Mouse (Mus musculus): Measurements from ENCODE around the gene Gstm2. TPM values are rescaled to one million over a fixed set of nuclear protein-coding genes. Genes with fewer than 3 reads are reported as not detected.
"Not testable (repeated sequence)": the region's sequence is repeated elsewhere in the genome, so short reads cannot be mapped to it uniquely, and the experiment has no call there.

Gene Gstm2
- total and polyA plus RNA-seq, 3 experiments: 0.13 to 0.53 TPM; not detected in 1

GRCm38 (mm10) chr3:108016468-108016867 lies 30.2 kb upstream of the Gstm2 start:
- H3K27ac ChIP-seq (ENCODE audit: insufficient read depth, low read depth); H3K79me2 ChIP-seq (replicated peaks; ENCODE audit: control insufficient read depth, extremely low read depth, insufficient read depth, poor library complexity, severe bottlenecking); DNase-seq (ENCODE audit: extremely low read depth); H3K9ac ChIP-seq (ENCODE audit: insufficient read depth, low read depth); H3K36me3 ChIP-seq (replicated peaks in 1 of 2; ENCODE audit: control insufficient read depth in 1 of 2, insufficient read depth in 1 of 2, low read length in 1 of 2); H3K27me3 ChIP-seq (replicated peaks); H3K4me3 ChIP-seq (replicated peaks in 1 of 3; ENCODE audit: low read depth in 2 of 3, low read length in 2 of 3, poor library complexity in 1 of 3); H3K9me3 ChIP-seq (replicated peaks; ENCODE audit: low read length); H3K4me2 ChIP-seq (ENCODE audit: insufficient read depth, low read depth, poor library complexity, severe bottlenecking); dilution Hi-C loops (cut with MboI; ENCODE audit: extremely low pct_ligation_motif_present, extremely low pct_unique_long_range_greater_than_20kb, low sequenced_read_pairs): not testable (repeated sequence)
- in situ Hi-C loops (cut with MboI; ENCODE audit: low pct_ligation_motif_present, low pct_unique_long_range_greater_than_20kb, low sequenced_read_pairs): loop anchor here (5.0 kb wide), 1 partner anchor 79 kb away; no protein-coding TSS in a partner anchor
- peaks cover 11 to 31% of the 10 kb centered on the region in 2 experiments; a peak in 3 of 4 replicates for H3K4me1 ChIP-seq (ENCODE audit: control insufficient read depth in 1 of 2, insufficient read depth in 2 of 2)

GRCm38 (mm10) chr3:108014974-108015346 lies 28.7 kb upstream of the Gstm2 start:
- H3K27ac ChIP-seq (ENCODE audit: insufficient read depth, low read depth): no peak overlapping the region
- DNase-seq (ENCODE audit: extremely low read depth): no peak
- no peaks in the 10 kb centered on the region for H3K27me3 ChIP-seq (replicated peaks)
- dilution Hi-C loops (cut with MboI; ENCODE audit: extremely low pct_ligation_motif_present, extremely low pct_unique_long_range_greater_than_20kb, low sequenced_read_pairs) (no loop called here), in situ Hi-C loops (cut with MboI; ENCODE audit: low pct_ligation_motif_present, low pct_unique_long_range_greater_than_20kb, low sequenced_read_pairs) (loop anchor here (5.0 kb wide), 1 partner anchor 78 kb away; no protein-coding TSS in a partner anchor)
- H3K4me2 ChIP-seq (ENCODE audit: insufficient read depth, low read depth, poor library complexity, severe bottlenecking): no peak overlapping the region
- no peak overlapping the region for H3K4me3 ChIP-seq (replicated peaks in 1 of 3; ENCODE audit: low read depth in 2 of 3, low read length in 2 of 3, poor library complexity in 1 of 3)
- H3K79me2 ChIP-seq (replicated peaks; ENCODE audit: control insufficient read depth, extremely low read depth, insufficient read depth, poor library complexity, severe bottlenecking): no peaks in the 10 kb centered on the region
- H3K9me3 ChIP-seq (replicated peaks; ENCODE audit: low read length): no peaks in the 10 kb centered on the region
- no peak overlapping the region for H3K9ac ChIP-seq (ENCODE audit: insufficient read depth, low read depth)
- H3K4me1 ChIP-seq (ENCODE audit: control insufficient read depth in 1 of 2, insufficient read depth in 2 of 2): peaks cover 11 to 31% of the 10 kb centered on the region in 2 experiments; a peak in 3 of 4 replicates
- no peaks in the 10 kb centered on the region for H3K36me3 ChIP-seq (replicated peaks in 1 of 2; ENCODE audit: control insufficient read depth in 1 of 2, insufficient read depth in 1 of 2, low read length in 1 of 2)
- no peak for TF ChIP-seq ZNF384 (IDR thresholded peaks at IDR 0.05; ENCODE audit: low read depth, low read length)
- no peak for TF ChIP-seq CHD1 (IDR thresholded peaks at IDR 0.05; ENCODE audit: low read depth, low read length)
- no peak for TF ChIP-seq BHLHE40 (IDR thresholded peaks at IDR 0.05; ENCODE audit: low read depth, low read length)
- TF ChIP-seq PAX5 (IDR thresholded peaks at IDR 0.05; ENCODE audit: low read length): no peak
- TF ChIP-seq CHD2 (IDR thresholded peaks at IDR 0.05; ENCODE audit: low read length): no peak
- no peak for TF ChIP-seq ZC3H11A (IDR thresholded peaks at IDR 0.05; ENCODE audit: low read depth, low read length)

GRCm38 (mm10) chr3:108014098-108014973 lies 28.1 kb upstream of the Gstm2 start:
- TF ChIP-seq SIN3A (IDR thresholded peaks at IDR 0.05; ENCODE audit: low read length) (no peak), RCOR1 (conservative IDR thresholded peaks at IDR 0.05; ENCODE audit: low read depth, low read length) (no peak), TBP (conservative IDR thresholded peaks at IDR 0.05; ENCODE audit: low read depth, low read length) (no peak), JUN (IDR thresholded peaks at IDR 0.05; ENCODE audit: insufficient read depth, low read depth, low read length) (no peak), UBTF (IDR thresholded peaks at IDR 0.05; ENCODE audit: low read depth, low read length) (no peak), RAD21 (IDR thresholded peaks at IDR 0.05; ENCODE audit: low read depth, low read length) (no peak), CHD2 (IDR thresholded peaks at IDR 0.05; ENCODE audit: low read length) (no peak), USF2 (conservative IDR thresholded peaks at IDR 0.05; ENCODE audit: low read depth, low read length) (no peak), NELFE (IDR thresholded peaks at IDR 0.05; ENCODE audit: low read depth, low read length) (no peak), BHLHE40 (IDR thresholded peaks at IDR 0.05; ENCODE audit: low read depth, low read length) (no peak), JUND (conservative IDR thresholded peaks at IDR 0.05; ENCODE audit: low read depth, low read length) (no peak), MAZ (IDR thresholded peaks at IDR 0.05; ENCODE audit: low read depth, low read length) (no peak), NRF1 (IDR thresholded peaks at IDR 0.05; ENCODE audit: low read depth, low read length) (no peak)
- Histone ChIP-seq H3K9ac (ENCODE audit: insufficient read depth, low read depth) (no peak overlapping the region), H3K4me3 (replicated peaks in 1 of 3; ENCODE audit: low read depth in 2 of 3, low read length in 2 of 3, poor library complexity in 1 of 3) (no peak overlapping the region), H3K79me2 (replicated peaks; ENCODE audit: control insufficient read depth, extremely low read depth, insufficient read depth, poor library complexity, severe bottlenecking) (no peaks in the 10 kb centered on the region), H3K27me3 (replicated peaks) (no peaks in the 10 kb centered on the region), H3K9me3 (replicated peaks; ENCODE audit: low read length) (no peaks in the 10 kb centered on the region), H3K4me1 (ENCODE audit: control insufficient read depth in 1 of 2, insufficient read depth in 2 of 2) (peaks cover 11 to 31% of the 10 kb centered on the region in 2 experiments; a peak in 3 of 4 replicates), H3K27ac (ENCODE audit: insufficient read depth, low read depth) (no peak overlapping the region), H3K36me3 (replicated peaks in 1 of 2; ENCODE audit: control insufficient read depth in 1 of 2, insufficient read depth in 1 of 2, low read length in 1 of 2) (no peaks in the 10 kb centered on the region), H3K4me2 (ENCODE audit: insufficient read depth, low read depth, poor library complexity, severe bottlenecking) (no peak overlapping the region)
- no peak for DNase-seq (ENCODE audit: extremely low read depth)
- in situ Hi-C loops (cut with MboI; ENCODE audit: low pct_ligation_motif_present, low pct_unique_long_range_greater_than_20kb, low sequenced_read_pairs) (no loop called here), dilution Hi-C loops (cut with MboI; ENCODE audit: extremely low pct_ligation_motif_present, extremely low pct_unique_long_range_greater_than_20kb, low sequenced_read_pairs) (no loop called here)
